Mouse (Mus musculus) cerebellum, adult (tissue): Measurements from ENCODE around the gene Wdfy3.
"Not testable (repeated sequence)": the region's sequence is repeated elsewhere in the genome, so short reads cannot be mapped to it uniquely, and the experiment has no call there.

ENCODE experiments used
- ATAC-seq: cut with Nextera tagmentation; 2 replicates; pipeline ENCODE4 v1.9.2; 2017; ENCODE audit warnings: mild to moderate bottlenecking, moderate library complexity, mixed read lengths; ENCODE audit not compliant: insufficient number of reproducible peaks, low FRiP score, low TSS enrichment

Wdfy3 gene

GRCm38 (mm10) chr5:101954393-101955340, 115.1 kb downstream of the Wdfy3 start:
- ATAC-seq, result no peak

- ATAC-seq, result no peak
Observed at GRCm38 (mm10) chr5:101951918-101952317, 117.8 kb downstream of the Wdfy3 start.

DNA sequence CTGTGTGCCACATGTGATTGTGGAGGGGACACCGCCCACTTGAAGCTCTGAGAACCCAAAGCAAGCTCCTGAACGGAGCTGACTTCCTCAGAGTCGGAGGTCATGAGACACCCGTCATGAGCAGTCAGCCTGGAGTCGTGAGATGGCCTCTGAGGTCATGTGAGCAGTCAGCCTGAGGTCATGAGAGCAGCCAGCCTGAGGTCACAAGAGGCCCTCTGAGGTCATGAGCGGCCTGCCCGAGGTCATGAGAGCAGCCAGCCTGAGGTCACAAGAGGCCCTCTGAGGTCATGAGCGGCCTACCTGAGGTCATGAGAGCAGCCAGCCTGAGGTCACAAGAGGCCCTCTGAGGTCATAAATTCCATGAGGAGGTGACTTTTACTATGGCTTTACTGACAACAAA, 120.4 kb downstream of the Wdfy3 start:
- no peak for ATAC-seq

DNA sequence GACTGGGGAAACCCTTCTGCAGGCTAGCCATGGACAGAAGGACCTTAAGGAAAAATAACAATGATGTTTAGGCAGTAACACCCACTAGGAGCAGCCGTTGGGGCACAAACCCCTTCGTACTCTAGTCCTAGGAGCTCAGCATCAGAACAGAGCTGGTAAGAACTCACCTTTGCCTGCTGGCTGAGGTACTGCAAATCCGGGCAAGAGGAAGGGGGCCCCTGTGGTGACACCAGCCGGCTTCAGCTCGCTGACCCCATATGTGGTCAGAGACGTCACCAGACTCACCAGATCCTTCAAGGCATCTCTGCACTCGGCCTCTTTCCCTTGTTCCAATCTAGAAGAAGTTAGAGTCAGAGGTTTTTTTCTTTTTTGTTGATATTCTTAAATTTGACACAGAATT, 121.1 kb downstream of the Wdfy3 start:
- peak; percentile 88; the same call in 1 of the 2 replicates for ATAC-seq

DNA sequence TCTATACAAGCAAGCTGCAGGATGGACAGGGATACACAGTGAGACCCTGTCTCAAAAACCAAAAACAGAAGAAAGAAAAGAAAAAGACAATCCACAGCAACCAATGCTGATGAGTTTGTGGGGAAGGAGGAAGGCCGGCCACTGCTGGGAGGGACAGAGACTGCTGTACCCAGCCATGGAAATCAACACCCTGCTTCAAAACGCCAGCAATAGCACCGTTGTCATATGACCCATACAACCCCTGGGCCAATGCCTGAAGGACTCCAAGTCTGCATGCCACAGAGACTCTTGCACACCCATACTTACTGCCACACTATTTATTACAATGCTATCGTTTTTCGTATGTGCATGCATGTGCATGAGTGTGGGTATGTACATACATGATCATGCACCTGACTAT, 124.0 kb downstream of the Wdfy3 start:
- no peak for ATAC-seq

DNA sequence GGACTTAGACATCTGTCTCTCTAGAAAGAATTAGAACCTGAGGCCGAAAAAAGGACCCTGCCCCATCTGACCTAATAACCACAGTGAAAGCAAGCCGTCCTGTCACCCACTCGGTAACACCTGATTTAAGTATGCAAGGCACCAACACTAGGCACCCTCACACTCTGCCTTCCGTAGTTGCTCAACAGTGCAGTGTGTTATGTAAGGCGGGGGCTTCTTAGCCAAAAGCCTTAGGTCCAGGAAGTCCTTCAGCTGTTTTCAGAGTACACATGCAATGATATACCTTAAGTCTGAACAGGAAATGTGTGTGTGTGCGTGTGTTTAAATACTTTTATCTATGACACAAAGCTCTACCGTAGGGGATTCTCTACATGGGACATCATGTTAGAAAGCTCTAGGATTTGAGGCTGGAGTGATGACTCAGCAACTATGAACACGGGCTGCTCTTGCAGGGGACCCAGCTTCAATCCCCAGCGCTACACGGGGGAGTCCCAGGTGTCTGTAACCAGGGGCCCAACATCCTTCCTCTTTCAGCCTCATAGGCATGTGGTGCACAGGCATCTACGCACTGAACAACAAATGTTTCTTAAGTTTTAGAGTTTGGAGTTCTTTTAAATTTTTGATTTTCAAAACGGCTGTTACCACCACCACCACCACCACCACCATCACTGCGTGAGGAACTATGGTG, 131.7 kb downstream of the Wdfy3 start:
- no peak for ATAC-seq

GRCm38 (mm10) chr5:101937362-101937761, 132.4 kb downstream of the Wdfy3 start:
- ATAC-seq, result no peak

DNA sequence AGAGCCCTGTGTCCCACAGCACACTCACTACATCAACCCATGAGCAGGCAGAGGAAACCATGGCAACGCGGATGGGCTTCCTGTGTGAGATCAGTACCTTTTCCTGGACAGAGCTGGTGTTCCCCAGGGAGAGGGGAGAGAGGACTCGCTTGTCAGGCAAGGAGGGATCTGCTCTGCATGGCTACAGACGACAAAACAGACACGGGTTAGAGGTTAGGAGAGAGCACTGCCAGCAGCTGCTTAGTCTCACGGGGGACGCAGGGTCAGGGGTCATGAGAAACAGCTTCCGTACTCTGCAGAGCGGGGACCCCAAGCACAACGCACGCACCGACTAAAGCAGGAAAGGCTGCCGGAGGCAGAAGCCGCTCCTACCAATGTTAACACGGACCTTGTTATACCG, 133.8 kb downstream of the Wdfy3 start:
- ATAC-seq, result no peak

GRCm38 (mm10) chr5:101934629-101935028, 135.1 kb downstream of the Wdfy3 start:
- no peak for ATAC-seq

DNA sequence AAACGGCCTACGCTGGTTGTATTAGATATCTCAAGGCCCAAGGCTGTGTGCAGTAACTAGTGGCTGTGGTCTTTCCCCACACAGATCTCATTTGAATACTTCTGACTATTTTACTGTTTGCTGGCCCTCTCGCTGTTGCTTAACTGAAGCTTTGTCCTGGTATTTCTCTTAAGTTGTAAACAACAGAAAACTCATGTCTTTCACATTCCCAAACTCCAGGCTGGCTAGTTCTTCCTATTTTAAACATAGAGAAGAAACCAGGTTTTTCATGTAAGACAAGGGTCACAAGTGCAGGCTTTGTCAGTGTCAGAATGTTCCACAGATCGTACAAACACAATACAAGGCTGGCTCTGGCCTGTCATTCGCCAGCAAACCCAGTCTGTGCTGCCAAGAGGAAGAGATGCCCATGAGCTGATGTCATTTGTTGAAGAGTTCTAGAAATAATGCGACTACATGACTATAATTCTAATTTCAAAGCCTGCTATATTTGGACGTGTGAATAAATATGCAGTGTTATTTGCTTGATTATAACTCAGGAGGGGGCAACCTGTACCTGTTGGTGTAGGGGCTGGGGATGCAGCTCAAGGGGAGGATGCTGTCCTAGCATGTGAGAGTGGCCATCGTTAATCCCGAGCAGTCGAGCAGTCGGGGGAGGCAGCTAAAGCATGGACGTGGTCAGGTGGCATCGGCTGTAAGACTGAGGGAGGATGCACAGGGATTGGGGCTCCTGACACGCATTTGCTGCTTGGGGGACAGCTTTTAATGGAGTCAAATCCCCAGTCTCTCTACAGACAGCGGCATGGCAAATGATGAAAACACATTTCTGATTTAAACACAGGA, 136.5 kb downstream of the Wdfy3 start:
- ATAC-seq, result no peak

GRCm38 (mm10) chr5:101931997-101932396, 137.7 kb downstream of the Wdfy3 start:
- no peak for ATAC-seq

DNA sequence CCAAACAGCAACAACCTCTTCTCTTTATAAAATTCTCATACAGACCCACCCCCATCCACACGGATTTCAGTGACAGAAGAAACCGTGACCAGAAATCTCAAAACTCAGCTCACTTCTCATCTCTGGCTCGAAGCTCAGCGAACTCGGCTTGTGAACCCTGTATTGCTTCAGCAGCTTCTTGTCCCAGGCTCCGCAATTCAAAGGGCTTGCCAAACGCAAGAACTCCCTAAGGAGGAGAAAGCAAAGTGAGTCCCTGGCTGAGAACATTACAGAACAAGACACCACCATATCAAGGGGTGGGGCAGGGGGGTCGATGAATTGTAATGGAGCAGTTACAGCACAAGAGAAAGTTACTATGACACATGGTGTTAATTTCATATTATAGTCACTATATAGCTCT, 143.4 kb downstream of the Wdfy3 start:
- ATAC-seq, result no peak

- ATAC-seq, result no peak
Observed at GRCm38 (mm10) chr5:101923710-101924109, 146.0 kb downstream of the Wdfy3 start.

- no peak for ATAC-seq
Observed at GRCm38 (mm10) chr5:101919559-101919958, 150.2 kb downstream of the Wdfy3 start.

DNA sequence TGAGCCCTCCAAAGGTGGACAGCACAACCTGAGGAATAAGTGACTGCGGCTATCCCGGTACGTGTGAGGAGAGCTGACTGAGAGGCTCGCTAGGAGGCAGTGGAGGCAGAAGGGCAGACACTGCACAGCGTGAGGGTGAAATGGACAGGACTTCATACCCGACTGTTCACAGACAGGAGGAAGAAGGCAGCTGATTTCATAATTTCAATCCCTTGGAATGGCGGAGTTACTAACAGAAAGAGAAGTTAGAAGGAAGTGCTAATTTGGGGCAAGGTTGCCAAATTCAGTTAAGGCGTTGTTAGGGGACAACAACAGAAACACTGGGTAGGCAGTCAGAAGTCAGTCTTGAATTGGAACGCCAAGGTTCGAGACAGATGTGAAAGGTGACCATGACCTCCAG, 160.3 kb downstream of the Wdfy3 start:
- ATAC-seq, result no peak

DNA sequence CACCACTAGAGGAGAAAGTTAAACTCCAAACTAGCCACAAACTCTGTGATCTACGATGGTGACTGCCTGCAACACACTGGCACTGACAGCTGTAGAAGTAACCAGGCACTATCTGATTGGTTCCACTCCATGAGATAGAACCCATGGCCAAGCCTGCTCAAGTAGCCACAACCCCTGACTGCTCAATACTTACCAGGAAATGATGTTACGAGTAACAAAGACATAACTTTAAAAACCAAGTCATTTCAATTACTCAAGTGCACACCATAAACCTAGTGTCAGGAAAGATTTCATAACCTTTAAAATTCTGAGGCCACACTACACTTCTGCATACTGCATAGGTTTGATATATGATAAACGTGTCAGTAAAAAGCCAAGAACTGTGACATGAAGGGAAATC, 164.1 kb downstream of the Wdfy3 start:
- ATAC-seq, result no peak

GRCm38 (mm10) chr5:101904841-101905240, 164.9 kb downstream of the Wdfy3 start:
- not testable (repeated sequence) for ATAC-seq

DNA sequence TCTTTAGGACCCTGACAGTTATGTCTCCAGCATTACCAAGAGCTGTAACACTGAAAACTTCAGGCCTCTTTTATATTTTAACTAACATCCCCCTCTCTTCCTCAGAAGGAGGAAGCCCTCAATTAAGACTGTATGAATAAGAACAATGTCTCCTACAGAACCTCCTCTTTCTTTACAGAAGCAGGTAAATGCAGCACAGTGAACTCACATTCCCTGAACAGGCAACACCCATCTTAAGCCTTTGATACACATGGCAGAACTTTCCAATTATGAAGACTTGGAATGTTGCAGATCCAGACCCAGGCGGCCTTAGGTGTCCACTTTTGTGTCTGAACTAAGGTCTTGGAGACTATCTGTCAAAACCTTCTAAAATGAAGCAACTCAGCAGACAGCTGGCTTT, 167.0 kb downstream of the Wdfy3 start:
- ATAC-seq, result no peak

DNA sequence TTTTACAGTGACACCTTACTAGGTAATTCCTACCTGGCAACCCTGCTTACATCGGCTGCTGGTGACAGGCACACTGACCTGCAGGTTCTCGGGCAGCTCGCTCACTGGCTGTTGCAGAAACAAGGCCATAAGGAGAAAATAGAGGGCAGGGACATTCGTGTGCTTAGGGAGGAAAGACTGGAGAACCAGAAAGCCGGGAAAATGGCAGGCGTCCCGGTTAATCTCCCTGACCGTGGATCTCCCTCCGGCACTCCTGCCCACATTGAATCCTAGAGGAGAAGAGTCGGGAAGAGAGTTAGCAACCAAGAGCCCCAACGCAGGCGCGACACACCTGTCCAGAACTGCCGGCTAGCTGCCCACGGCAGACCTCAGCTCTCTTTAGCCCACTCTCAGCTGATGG, 169.7 kb downstream of the Wdfy3 start:
- no peak for ATAC-seq

DNA sequence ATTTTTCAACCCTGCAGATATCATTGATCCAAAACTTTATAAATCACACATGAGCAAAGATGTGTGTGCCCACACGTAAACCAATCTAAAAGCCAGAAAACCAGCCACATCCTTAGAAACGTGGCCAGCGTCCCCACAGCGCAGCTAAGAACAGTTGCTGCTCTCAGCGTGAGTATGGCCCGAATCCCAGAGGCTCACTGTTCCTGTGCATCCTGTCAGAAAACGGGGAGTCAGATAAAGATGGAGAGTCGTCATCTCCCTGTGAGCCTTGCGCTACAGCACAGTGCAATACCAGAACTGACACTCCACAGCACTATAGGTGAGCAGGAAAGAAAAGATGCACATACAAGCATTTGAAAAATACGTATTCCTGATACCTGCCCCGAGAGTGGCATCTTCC, 172.9 kb downstream of the Wdfy3 start:
- ATAC-seq, result peak; percentile 80
